Mouse (Mus musculus) gastrocnemius, postnatal 25 days (tissue): ENCODE measurements around the gene Osgep. TPM values are rescaled to one million over a fixed set of nuclear protein-coding genes. Genes with fewer than 3 reads are reported as not detected.
A peak's percentile ranks its signal among the peaks of the same experiment; 100 is the strongest.
"Not testable (repeated sequence)": the region's sequence is repeated elsewhere in the genome, so short reads cannot be mapped to it uniquely, and the experiment has no call there.

ENCODE experiments used
- DNase-seq: peaks from one replicate; pipeline ENCODE4 v3.0.0; 2022
- long read RNA-seq, 2 experiments: library from polyadenylated mRNA; stranded (forward); transcript quantifications; one replicate each; pipeline ENCODE4 v2.0.0; 2021
- total RNA-seq, 2 experiments: library from RNA; stranded (reverse); gene quantifications; 1 replicate in 1 of 2; 2 replicates in 1 of 2; pipeline ENCODE4 v1.2.3; 2021

The Osgep gene
- total RNA-seq = 10 to 100 TPM; 40.1 to 41.8 TPM
- long read RNA-seq, experiment 1, transcript Osgep-202 (11 exons, 3,388 nt) = major isoform, 81 of 99 reads
- long read RNA-seq, experiment 1, partial matches to known transcripts = 13 of 99 reads
- long read RNA-seq, experiment 1, other reads (novel, unspliced or antisense) = 4 of 99 reads
- long read RNA-seq, experiment 2, transcript Osgep-202 (11 exons, 3,388 nt) = major isoform, 79 of 95 reads
- long read RNA-seq, experiment 2, partial matches to known transcripts = 11 of 95 reads
- long read RNA-seq, experiment 2, other reads (novel, unspliced or antisense) = 5 of 95 reads

GRCm38 (mm10) chr14:50924281-50925064 lies at the start of gene Osgep, which contains the start of gene Apex1:
TSS of gene Osgep (minus strand) at chr14:50924893.
TSS of gene Apex1 (plus strand) at chr14:50924968.
- DNase-seq = peak; percentile 94

DNA sequence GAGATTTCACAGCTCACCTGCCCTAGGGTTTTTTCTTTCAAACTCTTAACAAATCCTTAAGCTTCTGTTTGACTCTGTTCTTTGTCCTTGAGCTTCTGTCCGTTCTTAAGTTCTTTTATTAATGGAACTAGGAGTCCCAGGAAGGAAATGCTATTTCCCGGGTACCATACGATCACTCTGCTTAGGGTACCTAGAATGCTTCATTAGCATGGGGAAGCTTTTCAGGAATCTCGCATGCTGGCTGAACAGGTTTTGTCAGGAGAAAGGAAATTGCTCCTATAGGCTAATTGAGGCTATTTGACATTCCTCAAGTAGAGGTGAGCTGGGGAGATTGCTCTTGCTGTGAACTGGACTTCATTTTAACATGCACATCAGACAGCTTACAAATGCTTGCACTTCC lies 49.0 kb upstream of the Osgep start:
- no peak for DNase-seq

DNA sequence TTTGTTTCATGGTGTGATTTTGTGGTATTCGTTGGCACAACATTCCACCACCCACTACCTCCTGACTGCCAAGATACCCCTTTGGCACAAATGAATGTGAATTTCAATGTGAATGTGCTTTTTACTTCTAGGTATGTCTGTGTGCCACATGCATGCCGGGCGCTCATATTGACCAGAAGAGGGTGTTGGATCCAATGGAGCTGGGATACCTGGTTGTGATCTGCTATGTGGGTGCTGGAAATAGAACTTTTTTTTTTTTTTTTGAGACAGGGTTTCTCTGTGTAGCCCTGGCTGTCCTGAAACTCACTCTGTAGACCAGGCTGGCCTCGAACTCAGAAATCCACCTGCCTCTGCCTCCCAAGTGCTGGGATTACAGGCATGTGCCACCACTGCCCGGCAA lies 48.4 kb upstream of the Osgep start:
- not testable (repeated sequence) for DNase-seq

- no peak for DNase-seq
These were observed 46.1 kb upstream of the Osgep start for GRCm38 (mm10) chr14:50970822-50971221.

DNA sequence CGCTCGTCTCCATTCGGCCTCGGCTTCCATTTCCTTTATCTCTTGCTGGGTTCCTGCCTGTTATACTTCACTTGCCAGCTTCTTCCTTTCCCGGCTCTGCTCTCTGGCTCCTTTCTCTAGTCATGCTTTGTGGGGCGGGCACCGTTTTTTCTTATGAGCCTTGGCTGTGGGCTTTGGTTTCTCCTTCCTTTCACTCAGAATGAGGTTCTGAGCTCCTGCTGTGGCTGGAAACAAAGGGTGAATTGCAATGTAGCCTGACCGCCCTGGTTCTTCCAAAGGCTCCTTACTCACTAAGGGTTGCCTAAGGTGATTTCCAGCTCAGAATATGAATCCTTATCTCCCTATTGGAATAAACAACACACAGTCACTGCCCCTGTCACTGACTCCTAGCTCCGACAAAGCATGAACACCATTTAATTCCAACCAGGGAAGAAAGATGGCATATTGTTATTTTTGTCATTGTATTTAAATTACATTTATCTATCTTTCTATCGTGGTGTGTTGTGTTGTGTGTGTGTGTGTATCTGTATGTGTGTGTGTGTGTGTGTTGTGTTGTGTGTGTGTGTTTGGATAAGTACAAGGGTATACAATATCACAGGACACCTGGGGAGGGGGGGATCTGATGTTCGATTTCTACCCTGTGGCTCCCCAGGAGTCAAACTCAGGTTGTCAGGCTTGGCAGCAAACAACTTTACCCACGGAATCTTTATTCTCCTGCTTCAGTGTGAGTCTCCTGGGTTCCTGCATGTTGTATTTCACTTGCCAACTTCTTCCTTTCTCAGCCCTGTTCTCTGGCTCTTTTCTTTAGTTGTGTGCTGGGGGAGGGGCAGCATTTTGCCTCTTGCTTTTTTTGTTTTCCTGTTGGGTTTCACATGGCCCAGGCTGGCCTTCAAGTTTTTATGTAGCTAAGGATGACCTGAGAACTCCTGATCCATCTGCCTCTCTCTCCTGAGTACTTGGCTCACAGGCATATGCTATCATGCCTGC lies 45.2 kb upstream of the Osgep start:
- DNase-seq = no peak

DNA sequence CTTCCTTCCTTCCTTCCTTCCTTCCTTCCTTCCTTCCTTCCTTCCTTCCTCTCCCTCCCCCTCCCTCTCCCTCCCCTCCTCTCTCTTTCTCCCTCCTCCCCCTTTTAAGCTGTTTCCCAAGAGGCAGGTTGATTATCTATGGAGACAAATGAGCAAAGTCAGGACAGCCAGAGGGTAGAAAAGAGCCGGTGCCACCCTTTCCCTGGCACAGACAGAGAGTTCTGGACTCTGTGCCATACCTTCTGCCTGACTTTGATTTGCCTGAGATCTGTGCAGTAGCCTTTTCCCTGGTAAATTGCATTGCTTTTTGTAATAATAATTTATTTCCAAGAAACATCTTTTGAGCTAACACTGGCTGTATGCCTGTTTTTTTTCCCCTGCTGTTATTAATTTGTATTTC lies 44.3 kb upstream of the Osgep start:
- DNase-seq = no peak

DNA sequence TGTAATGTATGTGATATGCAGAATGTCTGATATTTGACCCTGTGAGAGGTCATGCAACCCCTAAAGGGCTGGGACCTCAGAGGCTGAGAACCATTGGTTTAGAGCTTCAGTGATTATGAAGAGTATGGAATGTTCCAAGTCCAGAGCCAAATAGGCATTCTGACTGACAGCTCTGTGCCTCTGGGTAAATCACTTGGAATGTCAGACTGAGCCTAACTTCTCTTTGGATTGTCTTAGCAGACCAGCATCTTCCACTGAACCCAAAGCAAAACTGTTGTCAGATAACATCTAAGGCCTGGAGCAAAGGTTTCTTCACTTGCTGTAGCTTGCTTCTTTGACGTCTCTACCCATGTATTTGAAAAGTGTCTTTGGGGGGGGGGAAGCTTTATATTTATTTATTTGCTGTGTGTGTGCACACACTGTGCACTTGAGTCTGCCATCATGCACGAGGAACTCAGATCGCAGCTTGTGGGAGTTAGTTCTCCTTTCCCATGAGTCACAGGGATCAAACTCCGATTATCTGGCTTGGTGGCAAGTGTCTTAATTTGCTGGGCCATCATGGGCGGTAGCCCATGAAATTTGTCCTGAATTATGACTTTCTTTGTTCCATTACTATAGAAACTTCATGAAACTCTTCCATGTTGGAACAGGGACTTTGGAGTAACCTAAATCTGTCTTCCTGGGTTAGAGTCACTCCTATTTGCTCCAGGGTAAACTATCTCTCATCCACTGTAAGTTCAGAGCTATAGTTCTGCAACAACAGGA lies 43.7 kb upstream of the Osgep start:
- DNase-seq = no peak

- DNase-seq = not testable (repeated sequence)
These were observed 33.7 kb upstream of the Osgep start for GRCm38 (mm10) chr14:50958289-50958995.

DNA sequence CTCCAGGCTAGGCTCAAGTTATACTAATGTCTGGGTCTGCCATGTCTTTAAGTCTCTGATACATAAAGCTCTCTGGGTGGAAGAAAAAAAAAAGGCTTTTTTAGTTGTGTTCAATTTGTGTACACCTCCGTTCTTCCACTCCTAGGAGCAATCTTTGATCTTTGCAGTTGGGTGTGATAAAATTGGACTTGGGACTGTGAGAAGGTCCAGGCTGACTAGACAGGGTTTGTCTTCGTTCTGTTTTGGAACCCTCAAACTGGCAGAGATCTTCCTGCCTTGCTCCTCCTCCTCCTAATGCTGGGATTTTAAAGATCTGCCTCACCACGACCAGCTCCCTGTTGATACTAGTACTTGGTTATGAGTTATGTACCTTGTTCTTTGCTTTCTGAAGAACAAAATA lies 32.5 kb upstream of the Osgep start:
- DNase-seq = not testable (repeated sequence)

GRCm38 (mm10) chr14:50956724-50957123 lies 32.0 kb upstream of the Osgep start:
- not testable (repeated sequence) for DNase-seq

DNA sequence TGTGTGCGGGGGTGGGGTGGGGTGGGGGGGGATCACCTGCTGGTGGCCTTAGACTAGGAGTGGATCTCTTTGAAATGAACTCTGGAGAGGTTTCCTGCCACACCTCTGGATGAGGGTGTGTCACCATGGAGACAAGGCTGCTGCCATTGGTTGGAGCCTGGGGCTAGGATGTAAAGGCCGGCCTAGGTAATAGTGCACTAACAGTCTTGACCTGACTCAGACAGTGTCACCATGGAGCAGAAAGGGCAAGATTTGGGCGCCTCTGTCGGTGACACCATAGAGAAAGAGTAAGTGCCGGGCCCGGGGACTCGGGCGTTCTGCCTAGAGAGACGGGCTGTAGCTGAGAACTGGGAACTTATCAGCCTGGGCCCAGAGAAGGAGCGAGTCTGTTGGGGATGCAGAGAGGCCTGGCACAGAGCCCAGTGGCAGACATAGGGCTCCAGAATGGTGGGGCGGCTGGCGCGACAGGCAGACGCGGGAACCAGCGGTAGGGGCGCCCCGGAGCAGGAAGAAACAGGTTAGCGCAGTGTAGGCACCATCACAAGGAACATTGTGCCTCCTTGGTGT lies 31.3 kb upstream of the Osgep start, which contains the start of gene Pnp2:
Gene Pnp2 (plus strand): TSS at position 51 of the 567 bp plus-strand sequence.
- peak; percentile 38 for DNase-seq

DNA sequence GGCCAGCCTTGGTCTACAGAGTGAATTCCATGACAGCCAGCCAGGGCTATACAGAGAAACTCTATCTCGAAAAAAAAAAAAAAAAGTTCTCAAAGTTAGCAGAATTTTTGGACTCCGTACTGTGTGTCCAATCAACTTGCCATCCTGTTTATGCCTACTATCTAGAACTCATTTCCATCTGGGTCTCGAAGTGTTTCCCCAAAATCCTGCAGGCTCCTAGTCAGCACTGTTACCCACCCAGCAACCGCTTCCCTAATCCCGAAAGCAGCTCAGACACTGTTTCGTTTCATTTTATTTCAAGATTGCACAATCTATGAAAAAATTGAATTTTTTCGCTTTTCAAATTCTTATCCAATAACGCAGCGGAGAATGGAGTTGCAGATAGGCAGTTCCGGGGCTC lies 30.8 kb upstream of the Osgep start:
- no peak for DNase-seq

- DNase-seq = not testable (repeated sequence)
These were observed 20.8 kb upstream of the Osgep start for GRCm38 (mm10) chr14:50945526-50945925.

GRCm38 (mm10) chr14:50945081-50945480 lies 20.4 kb upstream of the Osgep start:
- not testable (repeated sequence) for DNase-seq

GRCm38 (mm10) chr14:50944668-50945033 lies 20.0 kb upstream of the Osgep start:
- not testable (repeated sequence) for DNase-seq

GRCm38 (mm10) chr14:50943932-50944667 lies 19.4 kb upstream of the Osgep start, which contains the start of gene Gm49342:
TSS of gene Gm49342 (plus strand) at chr14:50944517.
- DNase-seq = peak; percentile 93

DNA sequence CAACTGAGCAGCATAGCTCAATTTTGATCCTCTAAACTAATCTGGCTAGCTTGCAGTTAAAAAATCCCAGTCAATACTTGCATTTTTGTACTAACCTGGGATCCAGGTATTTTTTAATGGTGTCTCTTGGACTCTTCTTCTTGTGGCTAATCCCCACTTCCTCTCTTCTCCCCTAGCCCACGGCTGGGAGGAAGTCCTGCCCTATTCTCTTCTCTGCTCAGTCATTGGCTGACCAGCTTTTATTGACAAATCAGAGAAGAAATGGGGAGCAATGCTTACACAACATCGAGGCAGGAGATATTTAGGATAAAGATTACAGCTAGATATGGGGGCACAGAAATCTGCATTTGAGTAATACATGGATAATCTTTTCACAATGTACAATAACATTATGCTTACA lies 14.2 kb upstream of the Osgep start:
- no peak for DNase-seq

GRCm38 (mm10) chr14:50938119-50938908 lies 13.6 kb upstream of the Osgep start:
- no peak for DNase-seq

GRCm38 (mm10) chr14:50936649-50937048 lies 12.0 kb upstream of the Osgep start:
- DNase-seq = no peak
